Mouse (Mus musculus) gastrocnemius, postnatal 25 days (tissue): ENCODE measurements around the gene Zfp36l2. TPM values are rescaled to one million over a fixed set of nuclear protein-coding genes. Genes with fewer than 3 reads are reported as not detected.

Experiments used
- DNase-seq: peaks from one replicate; pipeline ENCODE4 v3.0.0; 2022
- total RNA-seq, 2 experiments: library from RNA; stranded (reverse); gene quantifications; 1 replicate in 1 of 2; 2 replicates in 1 of 2; pipeline ENCODE4 v1.2.3; 2021

Zfp36l2 gene
- total RNA-seq, 2 experiments from 2014 or later = 10.1 to 14.9 TPM

- DNase-seq = no peak
Observed at GRCm38 (mm10) chr17:84152206-84152975, 35.4 kb downstream of the Zfp36l2 start.

GRCm38 (mm10) chr17:84151306-84151705, 36.4 kb downstream of the Zfp36l2 start:
- DNase-seq = no peak

- no peak for DNase-seq
Observed at GRCm38 (mm10) chr17:84150291-84150690, 37.5 kb downstream of the Zfp36l2 start.

GRCm38 (mm10) chr17:84149566-84149965, 38.2 kb downstream of the Zfp36l2 start:
- DNase-seq = no peak

GRCm38 (mm10) chr17:84148499-84149484, 39.0 kb downstream of the Zfp36l2 start:
- DNase-seq = peak; percentile 85

GRCm38 (mm10) chr17:84147183-84148108, 40.3 kb downstream of the Zfp36l2 start:
- DNase-seq = no peak

GRCm38 (mm10) chr17:84146458-84147182, 41.1 kb downstream of the Zfp36l2 start:
- no peak for DNase-seq

GRCm38 (mm10) chr17:84145826-84146287, 41.9 kb downstream of the Zfp36l2 start:
- DNase-seq = peak; percentile 34

GRCm38 (mm10) chr17:84144762-84145599, 42.8 kb downstream of the Zfp36l2 start:
- no peak for DNase-seq

- no peak for DNase-seq
Observed at GRCm38 (mm10) chr17:84144130-84144529, 43.6 kb downstream of the Zfp36l2 start.

- DNase-seq = peak; percentile 20
Observed at GRCm38 (mm10) chr17:84143219-84143844, 44.4 kb downstream of the Zfp36l2 start.

GRCm38 (mm10) chr17:84141691-84142090, 46.1 kb downstream of the Zfp36l2 start:
- no peak for DNase-seq

GRCm38 (mm10) chr17:84140822-84141507, 46.8 kb downstream of the Zfp36l2 start:
- DNase-seq = no peak

- no peak for DNase-seq
Observed at GRCm38 (mm10) chr17:84137393-84138171, 50.2 kb downstream of the Zfp36l2 start.

- DNase-seq = no peak
Observed at GRCm38 (mm10) chr17:84136669-84137392, 50.9 kb downstream of the Zfp36l2 start.

GRCm38 (mm10) chr17:84136217-84136616, 51.5 kb downstream of the Zfp36l2 start:
- DNase-seq = no peak

- DNase-seq = no peak
Observed at GRCm38 (mm10) chr17:84135243-84135642, 52.5 kb downstream of the Zfp36l2 start.
